Mouse (Mus musculus) embryonic facial prominence, embryonic 15.5 days (tissue): ENCODE measurements around the gene Hes7. TPM values are rescaled to one million over a fixed set of nuclear protein-coding genes. Genes with fewer than 3 reads are reported as not detected.

Experiments used
- ATAC-seq: fragments of 200-750 bp; cut with Nextera tagmentation; 2 replicates; pipeline ENCODE4 v1.8.0; 2017; ENCODE audit warnings: low read depth, moderate TSS enrichment; ENCODE audit not compliant: insufficient number of reproducible peaks, low FRiP score, low TSS enrichment
- H3K27ac ChIP-seq: fragments of 300-500 bp; sonication (generic); replicated peaks from 2 replicates; pipeline ENCODE4 v1.5.1; 2015; ENCODE audit warnings: mild to moderate bottlenecking, inconsistent platforms
- H3K27me3 ChIP-seq: fragments of 300-500 bp; sonication (generic); 2 replicates; pipeline ENCODE4 v1.6.1; 2015; ENCODE audit warnings: inconsistent platforms
- H3K36me3 ChIP-seq: fragments of 300-500 bp; sonication (generic); 2 replicates; pipeline ENCODE4 v1.6.1; 2015; ENCODE audit warnings: mild to moderate bottlenecking, inconsistent platforms
- H3K4me1 ChIP-seq: fragments of 300-500 bp; sonication (generic); 2 replicates; pipeline ENCODE4 v1.6.1; 2015; ENCODE audit warnings: inconsistent platforms
- H3K4me2 ChIP-seq: fragments of 300-500 bp; sonication (generic); replicated peaks from 2 replicates; pipeline ENCODE4 v1.6.1; 2015; ENCODE audit warnings: mild to moderate bottlenecking, inconsistent platforms
- H3K4me3 ChIP-seq: fragments of 300-500 bp; sonication (generic); replicated peaks from 2 replicates; pipeline ENCODE4 v1.5.1; 2015; ENCODE audit warnings: mild to moderate bottlenecking, inconsistent platforms
- H3K9ac ChIP-seq: fragments of 300-500 bp; sonication (generic); 2 replicates; pipeline ENCODE4 v1.6.1; 2015; ENCODE audit warnings: inconsistent platforms
- H3K9me3 ChIP-seq: fragments of 300-500 bp; sonication (generic); replicated peaks from 2 replicates; pipeline ENCODE4 v1.6.1; 2016; ENCODE audit warnings: inconsistent platforms
- WGBS: fragments of 180-500 bp; shearing (Covaris S2); methylation state at CpG from one replicate; pipeline ENCODE4 v1.1.7; 2015; 5-methylcytosine and 5-hydroxymethylcytosine counted together
- polyA plus RNA-seq: library from polyadenylated mRNA; unstranded; fragments of >200 nt; fragmentation: Nextera tagmentation; extraction: Ambion mirVana; gene quantifications from 2 replicates; pipeline ENCODE4 v1.2.1, GENCODE M21; 2015

Hes7 gene
- polyA plus RNA-seq, 1 experiment from 2014 or later: 0.64 TPM

DNA sequence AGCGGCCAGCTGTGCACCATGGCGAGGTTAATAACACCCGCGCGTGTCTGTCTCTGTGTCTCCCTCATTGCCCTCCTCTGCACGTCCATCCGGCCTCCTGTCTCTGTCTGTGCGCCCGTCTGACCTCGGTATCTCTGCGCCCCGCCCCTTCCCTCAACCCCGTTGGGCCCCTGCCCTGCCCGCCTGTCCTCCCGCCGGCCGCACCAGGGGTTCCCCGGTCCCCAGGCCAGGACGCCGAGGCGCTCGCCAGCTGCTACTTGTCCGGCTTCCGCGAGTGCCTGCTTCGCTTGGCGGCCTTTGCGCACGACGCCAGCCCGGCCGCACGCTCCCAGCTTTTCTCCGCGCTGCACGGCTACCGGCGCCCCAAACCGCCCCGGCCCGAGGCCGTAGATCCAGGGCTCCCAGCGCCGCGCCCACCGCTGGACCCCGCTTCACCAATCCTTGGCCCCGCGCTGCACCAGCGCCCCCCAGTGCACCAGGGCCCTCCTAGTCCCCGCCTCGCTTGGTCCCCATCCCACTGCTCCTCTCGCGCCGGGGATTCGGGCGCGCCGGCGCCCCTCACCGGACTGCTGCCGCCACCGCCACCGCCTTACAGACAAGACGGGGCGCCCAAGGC lies 2.2 kb downstream of the Hes7 start, which contains the start of gene 9130213A22Rik:
Gene 9130213A22Rik (minus strand): TSS at position 254 of the 616 bp plus-strand sequence.
- Histone ChIP-seq H3K27ac (peak within 1 kb of the TSS; percentile 92), H3K27me3 (no peaks in the 10 kb centered on the region; the same call in 1 of the 2 replicates), H3K4me2 (peak within 1 kb of the TSS; percentile 96), H3K4me1 (peaks cover 45% of the 10 kb centered on the region), H3K36me3 (no peaks in the 10 kb centered on the region), H3K9me3 (no peaks in the 10 kb centered on the region), H3K9ac (peak within 1 kb of the TSS; percentile 59), H3K4me3 (peak within 1 kb of the TSS; percentile 81)
- ATAC-seq: peak; percentile 64
- under 1% methylated on average over 66 of the region's 66 CpGs for WGBS

DNA sequence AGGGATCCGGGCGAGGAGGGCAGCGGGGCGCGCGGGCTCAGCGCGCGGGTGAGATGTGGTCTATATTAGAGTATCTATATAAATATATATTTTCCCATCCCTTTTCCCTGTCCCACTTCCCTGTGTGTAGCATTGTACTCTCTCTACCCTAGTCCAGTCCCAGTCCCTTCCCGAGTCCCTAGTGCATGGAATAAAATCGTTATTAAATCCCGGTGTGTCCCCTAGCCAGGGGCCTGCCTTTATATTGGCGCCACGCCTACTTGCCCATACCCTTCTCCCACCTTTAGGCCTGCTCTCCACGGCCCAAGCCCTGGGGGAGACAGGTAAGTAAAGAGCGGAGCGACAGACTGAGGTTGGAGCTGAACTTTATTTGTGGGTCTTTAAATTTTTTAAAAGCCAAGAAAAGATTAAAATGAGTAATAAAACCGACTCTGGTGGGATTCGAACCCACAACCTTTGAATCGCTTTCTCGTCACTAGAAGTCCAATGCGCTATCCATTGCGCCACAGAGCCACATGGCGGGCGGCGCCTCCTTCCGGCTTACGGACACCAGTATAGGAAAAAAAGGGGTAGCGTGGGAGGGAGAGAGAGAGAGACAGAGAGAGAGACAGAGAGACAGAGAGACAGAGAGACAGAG lies 3.0 kb downstream of the Hes7 start:
- Histone ChIP-seq H3K36me3 (no peaks in the 10 kb centered on the region), H3K4me3 (peak overlapping the region; percentile 81), H3K4me1 (peaks cover 44% of the 10 kb centered on the region), H3K27me3 (no peaks in the 10 kb centered on the region; the same call in 1 of the 2 replicates), H3K27ac (peak overlapping the region; percentile 92), H3K9ac (peak overlapping the region; percentile 59), H3K9me3 (no peaks in the 10 kb centered on the region), H3K4me2 (peak overlapping the region; percentile 96)
- ATAC-seq: no peak
- WGBS: 1% methylated on average over 29 of the region's 29 CpGs

DNA sequence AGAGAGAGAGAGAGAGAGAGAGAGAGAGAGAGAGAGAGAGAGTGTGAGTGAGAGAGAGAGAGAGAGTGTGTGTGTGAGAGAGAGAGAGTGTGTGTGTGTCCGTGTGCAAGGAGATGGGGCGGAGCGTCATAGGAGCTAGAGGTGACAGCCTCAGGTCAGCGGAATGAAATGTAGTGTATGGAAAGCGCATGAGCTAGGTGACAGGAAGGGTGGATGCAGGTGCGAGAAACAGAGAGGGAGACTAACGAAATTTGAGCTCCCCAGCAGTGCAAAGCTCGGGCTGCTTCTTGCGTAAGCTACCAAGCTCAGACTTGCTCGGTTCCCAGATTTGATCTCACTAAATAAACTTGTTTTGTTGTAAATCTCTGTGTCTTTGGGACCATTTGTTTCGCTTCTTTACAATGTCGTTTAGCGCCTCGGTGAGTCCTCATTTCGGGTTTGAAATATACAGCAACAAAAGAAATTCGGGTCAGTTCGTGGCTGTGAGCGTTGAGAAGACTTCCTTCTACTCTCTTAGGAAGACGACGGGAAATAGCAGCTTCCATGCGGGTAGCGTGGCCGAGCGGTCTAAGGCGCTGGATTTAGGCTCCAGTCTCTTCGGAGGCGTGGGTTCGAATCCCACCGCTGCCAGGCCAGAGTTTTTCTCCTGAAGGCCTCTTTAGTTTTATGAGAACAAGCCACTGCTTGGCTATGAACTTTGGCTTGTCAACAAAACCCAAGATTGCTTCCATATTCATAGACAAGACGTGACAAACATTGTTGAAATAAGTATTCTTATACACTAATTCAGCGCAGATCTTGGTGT lies 3.7 kb downstream of the Hes7 start:
- peak; percentile 75 for ATAC-seq
- Histone ChIP-seq H3K9ac (peak overlapping the region; percentile 39), H3K27ac (peak overlapping the region; percentile 92), H3K9me3 (no peaks in the 10 kb centered on the region), H3K36me3 (no peaks in the 10 kb centered on the region), H3K4me3 (peak overlapping the region; percentile 81), H3K4me1 (peaks cover 42% of the 10 kb centered on the region), H3K27me3 (no peaks in the 10 kb centered on the region; the same call in 1 of the 2 replicates), H3K4me2 (peak overlapping the region; percentile 96)
- WGBS: under 1% methylated on average over 31 of the region's 31 CpGs

DNA sequence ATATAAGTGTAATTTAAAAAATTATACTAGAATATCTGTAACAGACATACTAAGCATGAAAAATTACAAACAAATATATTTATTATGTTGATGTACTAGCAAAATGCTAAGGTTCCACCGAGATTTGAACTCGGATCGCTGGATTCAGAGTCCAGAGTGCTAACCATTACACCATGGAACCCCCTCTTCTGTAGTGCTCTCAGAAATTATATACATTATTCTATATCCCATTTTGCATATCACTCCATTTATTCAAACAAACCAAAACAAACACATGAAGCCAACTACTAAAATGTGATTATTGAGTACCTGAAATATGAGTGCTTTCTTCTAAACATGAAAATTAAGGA lies 4.3 kb downstream of the Hes7 start:
- 0% methylated on average over 3 of the region's 3 CpGs for WGBS
- peak overlapping the region; percentile 96 for H3K4me2 ChIP-seq
- ATAC-seq: peak; percentile 41; the same call in 1 of the 2 replicates

DNA sequence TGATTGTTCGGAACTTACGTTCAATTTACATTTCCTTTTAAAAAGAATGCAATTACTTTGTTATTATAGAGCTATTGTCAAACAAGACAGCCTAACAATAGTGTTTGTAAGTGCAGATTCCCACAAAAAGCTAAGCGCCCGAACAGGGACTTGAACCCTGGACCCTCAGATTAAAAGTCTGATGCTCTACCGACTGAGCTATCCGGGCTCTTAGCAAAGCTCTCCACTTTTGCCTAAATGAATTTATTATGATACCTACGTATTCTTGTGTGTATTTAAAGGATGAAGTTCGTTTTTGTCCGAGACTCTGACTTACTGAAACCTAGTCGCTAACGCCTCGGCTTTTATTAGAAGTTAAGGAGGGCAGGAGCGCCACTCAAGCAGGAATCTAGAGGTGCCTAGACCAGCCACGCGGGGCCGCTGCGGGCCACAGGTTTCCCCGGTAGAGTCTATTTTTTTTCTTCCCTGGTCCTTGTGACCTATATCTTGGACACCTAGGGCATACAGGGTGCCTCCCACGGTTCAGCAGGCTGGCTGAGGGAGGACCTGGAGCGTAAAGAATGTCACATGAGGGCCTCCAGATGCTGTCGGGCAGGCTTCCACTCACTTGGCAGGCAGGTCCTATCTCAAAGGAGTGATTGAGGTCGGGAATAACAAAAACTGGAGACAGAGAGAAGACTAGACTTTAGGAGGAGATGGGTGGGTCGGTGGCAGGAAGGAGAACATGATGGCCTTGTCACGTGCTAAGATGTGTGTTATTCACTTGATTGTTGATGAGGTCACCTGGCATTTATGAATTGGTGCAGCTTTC lies 5.0 kb downstream of the Hes7 start:
- Histone ChIP-seq H3K9ac (peak overlapping the region; percentile 29), H3K27ac (peak overlapping the region; percentile 77), H3K9me3 (no peaks in the 10 kb centered on the region), H3K4me1 (peaks cover 28% of the 10 kb centered on the region), H3K4me3 (peak overlapping the region; percentile 52), H3K4me2 (peak overlapping the region; percentile 75), H3K27me3 (no peaks in the 10 kb centered on the region; the same call in 1 of the 2 replicates), H3K36me3 (no peaks in the 10 kb centered on the region)
- under 1% methylated on average over 24 of the region's 24 CpGs for WGBS
- ATAC-seq: peak; percentile 21; the same call in 1 of the 2 replicates

More for the DNA sequence above, 4.3 kb downstream of the Hes7 start:
- Histone ChIP-seq H3K4me1 (peaks cover 36% of the 10 kb centered on the region), H3K27me3 (no peaks in the 10 kb centered on the region; the same call in 1 of the 2 replicates), H3K9me3 (no peaks in the 10 kb centered on the region), H3K4me3 (peak overlapping the region; percentile 81), H3K36me3 (no peaks in the 10 kb centered on the region), H3K9ac (no peak overlapping the region), H3K27ac (peak overlapping the region; percentile 92; the same call in 1 of the 2 replicates)

DNA sequence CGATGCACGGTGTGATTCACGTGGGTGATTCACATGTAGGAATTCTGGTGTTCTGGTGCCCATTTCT lies 5.5 kb downstream of the Hes7 start, which contains the start of gene Aloxe3:
Gene Aloxe3 (plus strand): TSS at position 45 of the 67 bp plus-strand sequence.
- WGBS: 2% methylated on average over 3 of the region's 3 CpGs
- no peaks in the 10 kb centered on the region for H3K27me3 ChIP-seq

DNA sequence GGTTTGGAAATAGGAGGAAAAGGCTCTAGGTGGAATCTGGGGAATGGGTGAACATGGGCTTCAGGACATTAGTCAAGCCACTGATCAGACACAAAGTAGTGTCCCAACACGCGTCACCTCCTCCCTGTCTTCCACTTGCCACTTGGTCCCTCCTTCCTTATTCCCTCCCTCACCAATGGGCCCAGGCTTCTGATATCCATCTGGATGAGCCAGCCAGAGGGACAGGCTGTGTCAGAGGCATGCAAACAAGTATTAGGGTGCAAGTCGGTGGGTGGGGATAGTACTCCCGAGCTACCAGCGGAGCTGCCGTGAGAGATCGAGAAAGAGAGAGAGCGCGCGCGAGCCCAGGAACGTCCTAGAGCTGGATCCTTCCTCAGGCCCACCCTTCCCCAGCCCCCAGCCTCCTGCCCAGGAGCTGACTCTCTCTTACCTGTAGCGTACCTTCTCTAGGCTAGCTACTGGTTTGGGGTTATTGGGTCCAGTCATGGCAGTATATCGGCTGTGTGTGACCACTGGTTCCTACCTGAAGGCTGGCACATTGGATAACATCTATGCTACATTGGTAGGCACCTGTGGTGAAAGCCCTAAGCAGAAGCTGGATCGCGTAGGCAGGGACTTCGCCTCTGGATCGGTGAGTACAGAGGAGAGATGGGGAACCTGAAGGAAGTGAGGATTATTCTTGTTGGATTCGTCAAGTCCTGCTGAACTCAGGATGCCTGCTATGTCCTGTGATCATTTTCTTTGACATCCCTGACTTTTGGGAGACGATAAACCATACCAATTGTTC lies 5.9 kb downstream of the Hes7 start:
- Histone ChIP-seq H3K9ac (peak overlapping the region; percentile 29), H3K9me3 (no peaks in the 10 kb centered on the region), H3K4me2 (peak overlapping the region; percentile 75), H3K4me1 (peaks cover 20% of the 10 kb centered on the region), H3K36me3 (no peaks in the 10 kb centered on the region), H3K27me3 (no peaks in the 10 kb centered on the region), H3K4me3 (peak overlapping the region; percentile 52), H3K27ac (peak overlapping the region; percentile 77)
- no peak for ATAC-seq
- WGBS: 8% methylated on average over 20 of the region's 20 CpGs

More for the DNA sequence above, 5.5 kb downstream of the Hes7 start, which contains the start of gene Aloxe3:
- no peak for ATAC-seq
- Histone ChIP-seq H3K4me1 (peaks cover 24% of the 10 kb centered on the region), H3K4me3 (peak within 1 kb of the TSS; percentile 52), H3K9me3 (no peaks in the 10 kb centered on the region), H3K4me2 (peak within 1 kb of the TSS; percentile 75), H3K36me3 (no peaks in the 10 kb centered on the region), H3K9ac (peak within 1 kb of the TSS; percentile 29), H3K27ac (peak within 1 kb of the TSS; percentile 77)

DNA sequence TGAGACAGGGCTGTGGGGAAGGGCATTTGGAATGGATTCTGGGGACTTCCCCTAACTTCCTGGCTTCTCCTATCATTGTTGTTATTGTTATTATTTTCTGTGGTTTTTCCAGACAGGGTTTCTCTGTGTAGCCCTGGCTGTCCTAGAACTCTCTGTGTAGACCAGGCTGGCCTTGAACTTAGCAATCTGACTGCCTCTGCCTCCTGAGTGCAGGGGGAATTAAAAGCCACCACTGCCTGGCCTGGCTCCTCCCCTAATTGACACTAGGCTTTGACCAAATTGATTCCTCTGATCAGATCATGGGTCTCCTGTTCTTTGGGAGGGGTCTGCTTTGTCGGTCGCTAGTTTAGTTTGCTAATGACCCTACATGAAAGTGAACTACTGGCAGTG lies 6.5 kb downstream of the Hes7 start:
- H3K27me3 ChIP-seq: no peaks in the 10 kb centered on the region
- H3K27ac ChIP-seq: no peak overlapping the region
- H3K9me3 ChIP-seq: no peaks in the 10 kb centered on the region
- WGBS: 53% methylated on average over 2 of the region's 2 CpGs
- no peaks in the 10 kb centered on the region for H3K36me3 ChIP-seq
- H3K4me3 ChIP-seq: peak overlapping the region; percentile 52
- ATAC-seq: no peak
- H3K4me2 ChIP-seq: peak overlapping the region; percentile 75
- no peak overlapping the region for H3K9ac ChIP-seq
- peaks cover 14% of the 10 kb centered on the region for H3K4me1 ChIP-seq

DNA sequence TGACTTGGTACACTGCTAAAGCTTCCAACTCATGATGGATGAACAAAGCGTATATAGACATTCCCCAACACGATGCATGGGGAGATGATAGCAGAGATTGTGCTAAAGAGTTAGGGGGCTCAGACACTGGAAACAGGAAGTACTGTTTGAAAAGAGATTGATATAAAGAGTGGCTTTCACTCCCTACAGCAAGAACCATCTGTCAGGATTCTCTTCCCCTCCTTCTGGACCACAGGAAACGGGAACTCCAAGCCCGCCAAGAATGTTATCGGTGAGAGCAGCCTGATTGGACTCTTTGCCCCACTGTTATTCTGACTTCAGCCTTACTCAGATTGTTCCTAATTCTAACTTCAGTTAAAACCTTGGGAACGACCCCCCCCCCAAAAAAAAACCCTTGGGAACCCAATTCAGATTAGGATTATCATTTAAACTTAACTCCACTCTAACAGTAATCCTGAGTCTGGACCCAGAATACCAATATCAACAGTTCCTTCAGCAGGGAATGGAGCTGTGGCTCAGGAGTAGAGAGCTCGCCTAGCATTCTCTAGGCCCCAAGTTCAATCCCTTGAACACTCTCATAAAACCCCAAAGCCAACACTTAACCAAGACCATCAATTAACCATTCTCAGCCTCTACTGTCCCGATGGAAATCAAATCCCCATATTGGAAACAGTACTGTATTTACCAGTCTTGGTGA lies 8.4 kb downstream of the Hes7 start:
- H3K27me3 ChIP-seq: no peaks in the 10 kb centered on the region
- H3K4me3 ChIP-seq: no peak overlapping the region
- H3K27ac ChIP-seq: no peak overlapping the region
- H3K36me3 ChIP-seq: no peaks in the 10 kb centered on the region
- 64% methylated on average over 8 of the region's 8 CpGs for WGBS
- H3K9ac ChIP-seq: no peak overlapping the region
- no peak for ATAC-seq
- no peaks in the 10 kb centered on the region for H3K9me3 ChIP-seq
- H3K4me1 ChIP-seq: peaks cover 15% of the 10 kb centered on the region
- no peak overlapping the region for H3K4me2 ChIP-seq

DNA sequence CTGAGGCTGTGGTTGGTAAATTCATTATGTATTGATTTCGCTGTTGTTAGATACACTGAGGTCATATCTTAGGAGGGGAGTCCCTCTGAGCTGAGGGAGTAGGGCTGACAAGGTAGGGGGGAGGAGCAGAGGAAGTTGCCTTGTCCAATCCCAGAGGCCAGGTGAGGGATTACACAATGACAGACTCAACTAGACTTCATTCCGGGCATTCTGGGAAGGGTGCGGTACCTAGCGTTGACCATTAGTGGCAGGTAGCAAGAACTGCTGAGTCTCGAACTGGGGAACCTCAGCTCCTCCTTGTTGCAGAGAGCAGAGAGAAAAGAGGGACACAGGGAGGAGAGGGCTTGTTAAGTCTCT lies 13.3 kb downstream of the Hes7 start:
- H3K9me3 ChIP-seq: no peaks in the 10 kb centered on the region
- peak overlapping the region; percentile 63; the same call in 1 of the 2 replicates for H3K27ac ChIP-seq
- no peaks in the 10 kb centered on the region for H3K36me3 ChIP-seq
- H3K9ac ChIP-seq: no peak overlapping the region
- H3K4me3 ChIP-seq: peak overlapping the region; percentile 47
- ATAC-seq: no peak
- 19% methylated on average over 5 of the region's 5 CpGs for WGBS
- no peaks in the 10 kb centered on the region for H3K27me3 ChIP-seq
- peak overlapping the region; percentile 81 for H3K4me2 ChIP-seq
- peaks cover 12% of the 10 kb centered on the region for H3K4me1 ChIP-seq
